Mouse (Mus musculus) midbrain, embryonic 13.5 days (tissue): Measurements from ENCODE around the gene I0C0044D17Rik. TPM values are rescaled to one million over a fixed set of nuclear protein-coding genes. Genes with fewer than 3 reads are reported as not detected.

ENCODE experiments used
- polyA plus RNA-seq: library from polyadenylated mRNA; unstranded; fragments of >200 nt; fragmentation: Nextera tagmentation; extraction: Ambion mirVana; gene quantifications from 2 replicates; pipeline ENCODE4 v1.2.1, GENCODE M21; 2015

The I0C0044D17Rik gene
- polyA plus RNA-seq, 1 experiment from 2014 or later: not detected

Other genes starting within 250 kb of the I0C0044D17Rik start
- gene L1td1, start 97.1 kb downstream of the I0C0044D17Rik start, polyA plus RNA-seq: not detected in 2 replicates
- gene Kank4, start 6.3 kb downstream of the I0C0044D17Rik start, polyA plus RNA-seq: 0.19 TPM in 2 replicates
- gene Usp1, start 100.0 kb upstream of the I0C0044D17Rik start, polyA plus RNA-seq: 49.1 and 63.7 TPM in 2 replicates
- 2.0 and 3.1 TPM in 2 replicates for gene Angptl3, start 207.1 kb upstream of the I0C0044D17Rik start, polyA plus RNA-seq